Mouse (Mus musculus): ENCODE data around the gene Rev3l.

- TF ChIP-seq POLR2A (IDR thresholded peaks at IDR 0.05; ENCODE audit: low read depth, low read length), result no peak
- TF ChIP-seq CTCF (IDR thresholded peaks at IDR 0.05; ENCODE audit: borderline replicate concordance, insufficient read depth, low read length), result no peak
Observed at GRCm38 (mm10) chr10:39692152-39692551, 39.8 kb upstream of the Rev3l start.
